Mouse (Mus musculus): ENCODE measurements at regions not wholly inside any gene's neighbourhood (a gene's known extent, or its start where the extent isn't known, plus 50 kb on each side); places are given as distances from the start of the nearest gene placed in this dataset.

DNA sequence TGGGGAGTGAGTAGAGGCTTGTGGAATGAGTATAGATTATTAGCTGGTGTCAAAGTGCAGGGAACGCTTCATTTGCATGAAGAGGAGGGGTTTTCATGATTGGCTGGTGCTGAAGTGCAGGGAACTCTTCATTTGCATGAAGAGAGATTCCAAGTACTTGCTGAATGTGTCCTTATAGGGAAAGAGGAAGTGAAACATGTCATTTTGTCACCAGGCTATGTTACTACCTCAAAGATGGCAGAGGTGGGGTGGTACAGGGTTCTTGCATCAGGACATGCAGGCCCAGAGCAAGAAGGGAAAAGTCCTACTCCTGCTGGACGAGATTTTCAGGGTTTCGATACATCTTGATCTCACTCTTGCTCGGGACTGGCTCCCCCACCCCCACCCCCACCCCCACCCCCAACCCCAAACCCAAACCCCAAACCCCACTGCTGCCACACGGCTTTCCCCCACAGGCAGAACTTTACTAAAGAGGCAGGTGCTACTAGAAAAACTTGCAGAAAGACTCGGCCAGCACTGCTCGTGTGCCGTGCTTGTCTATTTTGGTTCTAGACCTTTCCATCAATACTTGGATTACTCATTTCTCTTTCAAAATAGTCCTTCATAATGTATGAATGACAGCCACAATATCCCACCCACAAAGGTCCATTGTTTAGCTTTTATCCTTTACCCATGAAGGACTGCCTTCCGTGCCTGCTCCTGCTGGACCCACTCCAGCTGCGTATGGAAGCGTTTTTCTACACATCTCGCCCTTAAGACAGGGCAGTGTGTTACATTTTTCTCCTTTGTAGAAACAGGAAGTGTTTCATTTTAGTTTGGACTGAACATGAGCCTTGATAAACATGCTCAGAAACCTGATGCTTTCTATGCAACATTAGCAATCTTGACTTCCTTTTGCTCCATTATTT is 223.0 kb upstream of the N6amt1 start:
- TF ChIP-seq POLR2A (IDR thresholded peaks at IDR 0.05; ENCODE audit: borderline replicate concordance, extremely low read depth, insufficient read depth, insufficient read length, poor library complexity, severe bottlenecking) (no peak), CTCF (IDR thresholded peaks at IDR 0.05; ENCODE audit: borderline replicate concordance, extremely low read depth, insufficient read depth, insufficient read length) (no peak)
- DNase-seq (ENCODE audit: low read depth) = peak; percentile 9

DNA sequence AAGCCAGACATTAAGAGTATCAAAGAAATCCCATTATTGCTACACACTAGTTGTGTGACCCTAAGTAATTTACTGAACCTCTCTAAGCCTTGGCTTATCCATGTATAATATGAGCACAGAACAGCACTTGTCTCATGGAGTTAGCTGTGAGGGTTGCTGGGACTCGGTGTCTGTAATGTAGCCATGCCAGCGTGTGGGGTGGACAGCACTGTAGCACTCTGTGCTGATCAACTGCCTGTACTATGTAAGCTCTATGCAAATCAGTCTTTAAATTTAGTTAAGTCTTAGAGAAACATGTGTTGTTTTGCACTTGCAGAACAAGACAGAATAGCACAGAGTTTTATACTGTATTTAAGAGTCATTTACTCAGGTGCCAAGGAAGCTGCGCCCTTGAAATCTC is 225.0 kb upstream of the N6amt1 start:
- DNase-seq (ENCODE audit: low read depth) = peak; percentile 7
- TF ChIP-seq CTCF (IDR thresholded peaks at IDR 0.05; ENCODE audit: borderline replicate concordance, extremely low read depth, insufficient read depth, insufficient read length) = no peak
- TF ChIP-seq POLR2A (IDR thresholded peaks at IDR 0.05; ENCODE audit: borderline replicate concordance, extremely low read depth, insufficient read depth, insufficient read length, poor library complexity, severe bottlenecking) = no peak

- TF ChIP-seq CTCF (IDR thresholded peaks at IDR 0.05; ENCODE audit: borderline replicate concordance, extremely low read depth, insufficient read depth, insufficient read length) = no peak
- no peak for TF ChIP-seq POLR2A (IDR thresholded peaks at IDR 0.05; ENCODE audit: borderline replicate concordance, extremely low read depth, insufficient read depth, insufficient read length, poor library complexity, severe bottlenecking)
- DNase-seq (ENCODE audit: low read depth) = peak; percentile 80
These were observed 225.8 kb upstream of the N6amt1 start for GRCm38 (mm10) chr16:87128230-87128629.

GRCm38 (mm10) chr16:87124519-87124918 is 229.5 kb upstream of the N6amt1 start:
- no peak for DNase-seq (ENCODE audit: low read depth)
- no peak for TF ChIP-seq POLR2A (IDR thresholded peaks at IDR 0.05; ENCODE audit: borderline replicate concordance, extremely low read depth, insufficient read depth, insufficient read length, poor library complexity, severe bottlenecking)
- TF ChIP-seq CTCF (IDR thresholded peaks at IDR 0.05; ENCODE audit: borderline replicate concordance, extremely low read depth, insufficient read depth, insufficient read length) = no peak

DNA sequence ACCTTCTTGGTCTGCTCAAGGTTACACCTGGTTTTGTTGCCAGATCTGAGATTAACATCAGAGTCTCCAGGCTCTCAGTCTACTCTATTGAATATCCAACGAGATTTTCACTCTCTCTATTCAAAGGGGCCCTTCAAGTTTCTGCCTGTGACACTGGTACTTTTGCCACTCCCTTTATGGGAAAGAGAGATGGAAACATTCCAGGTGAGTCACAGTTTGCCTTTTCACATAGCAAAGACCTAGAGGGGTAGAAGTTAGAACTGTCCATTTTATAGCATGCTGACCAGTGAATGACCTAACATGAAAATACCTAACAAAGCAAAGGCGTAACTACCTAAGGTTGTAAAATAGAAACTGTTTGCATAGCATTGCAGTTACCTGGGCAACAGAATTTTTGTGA is 250.4 kb upstream of the N6amt1 start:
- no peak for TF ChIP-seq POLR2A (IDR thresholded peaks at IDR 0.05; ENCODE audit: borderline replicate concordance, extremely low read depth, insufficient read depth, insufficient read length, poor library complexity, severe bottlenecking)
- TF ChIP-seq CTCF (IDR thresholded peaks at IDR 0.05; ENCODE audit: borderline replicate concordance, extremely low read depth, insufficient read depth, insufficient read length) = no peak
- DNase-seq (ENCODE audit: low read depth) = no peak

- no peak for TF ChIP-seq CTCF (IDR thresholded peaks at IDR 0.05; ENCODE audit: borderline replicate concordance, extremely low read depth, insufficient read depth, insufficient read length)
- TF ChIP-seq POLR2A (IDR thresholded peaks at IDR 0.05; ENCODE audit: borderline replicate concordance, extremely low read depth, insufficient read depth, insufficient read length, poor library complexity, severe bottlenecking) = no peak
- no peak for DNase-seq (ENCODE audit: low read depth)
These were observed 251.9 kb upstream of the N6amt1 start for GRCm38 (mm10) chr16:87102057-87102456.

- TF ChIP-seq POLR2A (IDR thresholded peaks at IDR 0.05; ENCODE audit: borderline replicate concordance, extremely low read depth, insufficient read depth, insufficient read length, poor library complexity, severe bottlenecking) (no peak), CTCF (IDR thresholded peaks at IDR 0.05; ENCODE audit: borderline replicate concordance, extremely low read depth, insufficient read depth, insufficient read length) (no peak)
- DNase-seq (ENCODE audit: low read depth) = no peak
These were observed 262.0 kb upstream of the N6amt1 start for GRCm38 (mm10) chr16:87092011-87092410.

DNA sequence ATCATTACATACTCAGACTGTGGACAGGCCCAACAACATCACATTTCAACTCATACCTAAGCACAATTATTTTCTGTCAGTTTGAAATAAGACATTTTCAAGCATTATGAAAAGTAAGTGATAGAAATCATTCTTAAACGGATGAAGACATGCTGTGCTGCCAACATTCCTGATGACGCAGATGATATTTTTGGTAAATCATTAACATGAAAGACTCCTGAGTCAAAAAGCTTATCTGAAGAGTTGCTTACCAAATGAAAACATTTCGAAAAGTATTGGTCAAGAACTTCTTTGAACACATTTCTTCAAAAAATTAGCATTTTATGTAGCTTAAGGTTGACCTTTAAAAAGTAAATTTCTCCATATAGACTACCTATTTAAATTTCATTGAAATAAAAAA is 264.7 kb upstream of the N6amt1 start:
- TF ChIP-seq POLR2A (IDR thresholded peaks at IDR 0.05; ENCODE audit: borderline replicate concordance, extremely low read depth, insufficient read depth, insufficient read length, poor library complexity, severe bottlenecking) (no peak), CTCF (IDR thresholded peaks at IDR 0.05; ENCODE audit: borderline replicate concordance, extremely low read depth, insufficient read depth, insufficient read length) (no peak)
- DNase-seq (ENCODE audit: low read depth) = no peak

DNA sequence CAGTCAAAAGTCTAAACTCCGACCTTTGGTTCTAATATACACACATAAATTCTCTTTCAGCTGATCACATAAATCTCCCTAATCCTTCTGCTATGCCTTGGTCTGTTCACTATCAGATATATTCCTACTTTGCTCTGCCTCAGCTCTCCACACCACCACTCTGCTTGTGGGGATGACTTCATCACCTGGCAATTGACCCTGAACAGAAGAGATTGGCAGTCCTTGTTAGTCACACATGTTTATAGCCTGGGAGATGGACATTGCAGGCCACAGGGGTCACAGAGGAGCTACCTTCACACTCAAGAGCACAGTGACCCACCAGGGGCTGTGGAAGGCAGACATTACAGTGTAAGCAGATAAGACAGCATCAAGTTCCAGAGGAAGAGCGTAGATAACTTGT is 270.5 kb upstream of the N6amt1 start:
- TF ChIP-seq POLR2A (IDR thresholded peaks at IDR 0.05; ENCODE audit: borderline replicate concordance, extremely low read depth, insufficient read depth, insufficient read length, poor library complexity, severe bottlenecking) (no peak), CTCF (IDR thresholded peaks at IDR 0.05; ENCODE audit: borderline replicate concordance, extremely low read depth, insufficient read depth, insufficient read length) (no peak)
- no peak for DNase-seq (ENCODE audit: low read depth)

DNA sequence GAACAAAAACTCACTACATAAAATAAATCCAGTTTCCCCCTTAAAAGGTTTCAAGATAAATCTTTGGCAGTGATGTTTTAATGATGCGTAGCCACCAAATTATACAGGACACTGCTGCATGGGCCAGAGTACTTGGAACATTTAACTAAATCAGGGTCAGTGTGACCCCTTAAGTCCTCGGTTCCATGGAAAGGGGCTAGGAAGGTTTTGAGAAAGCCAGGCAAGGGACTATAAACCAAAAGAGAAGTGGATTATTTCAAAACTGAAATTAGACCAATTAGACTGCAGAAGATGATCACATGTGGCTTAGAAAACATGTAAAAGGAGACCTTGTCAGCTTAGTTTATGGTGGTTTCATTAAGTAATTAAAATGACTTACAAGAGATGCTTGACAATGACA is 276.6 kb upstream of the N6amt1 start:
- TF ChIP-seq CTCF (IDR thresholded peaks at IDR 0.05; ENCODE audit: borderline replicate concordance, extremely low read depth, insufficient read depth, insufficient read length) = no peak
- TF ChIP-seq POLR2A (IDR thresholded peaks at IDR 0.05; ENCODE audit: borderline replicate concordance, extremely low read depth, insufficient read depth, insufficient read length, poor library complexity, severe bottlenecking) = no peak
- DNase-seq (ENCODE audit: low read depth) = no peak

- no peak for TF ChIP-seq POLR2A (IDR thresholded peaks at IDR 0.05; ENCODE audit: borderline replicate concordance, extremely low read depth, insufficient read depth, insufficient read length, poor library complexity, severe bottlenecking)
- no peak for TF ChIP-seq CTCF (IDR thresholded peaks at IDR 0.05; ENCODE audit: borderline replicate concordance, extremely low read depth, insufficient read depth, insufficient read length)
- DNase-seq (ENCODE audit: low read depth) = no peak
These were observed 284.7 kb upstream of the N6amt1 start for GRCm38 (mm10) chr16:87069294-87069693.

GRCm38 (mm10) chr16:87067981-87068380 is 286.0 kb upstream of the N6amt1 start:
- DNase-seq (ENCODE audit: low read depth) = peak; percentile 55
- TF ChIP-seq CTCF (IDR thresholded peaks at IDR 0.05; ENCODE audit: borderline replicate concordance, extremely low read depth, insufficient read depth, insufficient read length) (no peak), POLR2A (IDR thresholded peaks at IDR 0.05; ENCODE audit: borderline replicate concordance, extremely low read depth, insufficient read depth, insufficient read length, poor library complexity, severe bottlenecking) (no peak)

Data from brain, embryonic 14.5 days (tissue).